Mouse (Mus musculus) ES-Bruce4 (cell line): ENCODE measurements at regions not wholly inside any gene's neighbourhood (a gene's known extent, or its start where the extent isn't known, plus 50 kb on each side); places are given as distances from the start of the nearest gene placed in this dataset.

Source experiments
- H3K27ac ChIP-seq: 2 replicates; pipeline ENCODE4 v1.5.1; 2012; ENCODE audit warnings: low read length, inconsistent platforms; ENCODE audit not compliant: insufficient read depth
- H3K27me3 ChIP-seq: 2 replicates; pipeline ENCODE4 v1.6.1; 2012; ENCODE audit warnings: mild to moderate bottlenecking, low read length, inconsistent platforms; ENCODE audit not compliant: control insufficient read depth, poor library complexity, insufficient read depth, severe bottlenecking
- H3K36me3 ChIP-seq: 2 replicates; pipeline ENCODE4 v1.6.1; 2012; ENCODE audit warnings: inconsistent platforms, mild to moderate bottlenecking, low read length, moderate library complexity; ENCODE audit not compliant: control insufficient read depth, poor library complexity, insufficient read depth, severe bottlenecking
- H3K4me1 ChIP-seq: one replicate; pipeline ENCODE4 v1.8.1; 2011; ENCODE audit warnings: low read length; ENCODE audit not compliant: control insufficient read depth, insufficient read depth
- H3K4me3 ChIP-seq: 2 replicates; pipeline ENCODE4 v1.5.1; 2011; ENCODE audit warnings: low read depth, mild to moderate bottlenecking, low read length
- H3K9ac ChIP-seq: 2 replicates; pipeline ENCODE4 v1.6.1; 2012; ENCODE audit warnings: low read depth, mild to moderate bottlenecking, inconsistent platforms; ENCODE audit not compliant: poor library complexity, severe bottlenecking
- H3K9me3 ChIP-seq: replicated peaks from 2 replicates; pipeline ENCODE4 v1.6.1; 2012; ENCODE audit warnings: mild to moderate bottlenecking, low read length, inconsistent platforms; ENCODE audit not compliant: control insufficient read depth, poor library complexity, insufficient read depth, severe bottlenecking
- CTCF ChIP-seq: IDR thresholded peaks from one replicate; pipeline ENCODE4 v1.8.1; 2011; ENCODE audit warnings: low read depth, low read length
- EP300 ChIP-seq: IDR thresholded peaks from 2 replicates; pipeline ENCODE4 v1.6.1; 2011; ENCODE audit warnings: low read depth, low read length; ENCODE audit not compliant: insufficient read depth
- POLR2A ChIP-seq: IDR thresholded peaks from one replicate; pipeline ENCODE4 v1.8.1; 2011; ENCODE audit warnings: low read length; ENCODE audit not compliant: insufficient read depth

DNA sequence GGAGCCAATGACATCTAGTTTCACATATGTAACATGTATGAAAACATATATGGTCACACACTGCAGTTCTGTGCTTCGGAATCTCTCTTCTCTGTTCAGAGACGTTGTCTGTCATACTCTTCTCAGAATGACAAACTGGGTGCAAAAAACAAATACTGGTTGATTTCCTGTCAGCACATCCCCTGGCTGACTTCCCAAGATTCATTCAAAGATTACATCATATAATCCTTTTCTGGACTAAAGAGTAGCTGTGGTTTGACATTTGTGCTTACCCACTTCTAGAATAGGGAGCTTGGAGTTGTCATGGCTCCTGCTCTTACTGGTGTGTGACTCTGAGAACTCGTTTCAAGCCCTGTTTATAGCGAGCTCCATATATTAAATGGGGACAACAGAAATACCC lies 85.8 kb upstream of the Tut7 start:
- TF ChIP-seq EP300 = no peak
- TF ChIP-seq POLR2A = no peak
- no peak for TF ChIP-seq CTCF
- Histone ChIP-seq H3K9me3 (peaks cover 11% of the 10 kb centered on the region), H3K36me3 (no peaks in the 10 kb centered on the region), H3K4me1 (no peaks in the 10 kb centered on the region), H3K4me3 (no peak overlapping the region), H3K27me3 (no peaks in the 10 kb centered on the region), H3K27ac (no peak overlapping the region), H3K9ac (no peak overlapping the region)

DNA sequence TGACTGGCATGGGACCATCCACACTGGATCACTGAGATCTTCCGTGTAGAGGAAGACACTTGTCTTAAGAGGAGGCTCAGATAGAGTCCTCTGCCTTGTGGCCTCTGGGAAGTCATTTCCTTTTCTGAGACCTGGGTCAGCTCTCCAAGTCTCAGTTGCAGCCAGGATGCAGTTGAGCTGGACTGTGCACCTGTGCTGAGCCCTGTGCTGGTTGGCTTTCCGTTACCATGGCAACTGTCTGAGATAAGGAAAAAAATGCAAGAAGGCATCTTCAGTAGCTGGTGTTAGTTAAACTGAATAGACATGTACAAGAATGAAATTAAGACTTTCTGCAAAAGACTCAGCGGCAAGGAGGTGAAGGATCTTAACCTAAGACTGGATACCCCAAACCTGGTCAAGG lies 82.5 kb upstream of the Tut7 start:
- Histone ChIP-seq H3K9me3 (peaks cover 11% of the 10 kb centered on the region), H3K9ac (no peak overlapping the region), H3K4me3 (no peak overlapping the region), H3K27ac (no peak overlapping the region), H3K27me3 (no peaks in the 10 kb centered on the region), H3K4me1 (no peaks in the 10 kb centered on the region), H3K36me3 (no peaks in the 10 kb centered on the region)
- TF ChIP-seq POLR2A = no peak
- TF ChIP-seq CTCF = no peak
- TF ChIP-seq EP300 = no peak

DNA sequence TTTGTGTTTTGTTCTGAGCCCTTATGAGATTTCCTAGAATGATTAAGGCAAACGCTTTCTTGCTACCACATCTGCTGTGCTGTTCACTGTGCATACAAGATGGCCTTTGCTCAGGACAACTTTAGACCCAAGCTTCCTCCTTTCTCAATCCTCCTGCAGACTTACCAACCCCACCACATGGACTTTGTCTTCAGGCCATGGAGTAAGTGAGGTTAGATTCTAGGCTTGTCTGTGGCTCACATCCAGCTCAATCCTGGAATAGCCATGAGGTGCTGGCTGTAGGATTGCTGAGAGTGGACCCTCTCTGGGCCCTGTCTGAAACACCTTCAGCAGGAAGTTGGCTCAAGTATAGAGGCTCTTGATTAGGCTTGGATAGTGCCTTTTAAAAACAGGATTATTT lies 81.5 kb upstream of the Tut7 start:
- no peaks in the 10 kb centered on the region for H3K27me3 ChIP-seq
- H3K27ac ChIP-seq = no peak overlapping the region

DNA sequence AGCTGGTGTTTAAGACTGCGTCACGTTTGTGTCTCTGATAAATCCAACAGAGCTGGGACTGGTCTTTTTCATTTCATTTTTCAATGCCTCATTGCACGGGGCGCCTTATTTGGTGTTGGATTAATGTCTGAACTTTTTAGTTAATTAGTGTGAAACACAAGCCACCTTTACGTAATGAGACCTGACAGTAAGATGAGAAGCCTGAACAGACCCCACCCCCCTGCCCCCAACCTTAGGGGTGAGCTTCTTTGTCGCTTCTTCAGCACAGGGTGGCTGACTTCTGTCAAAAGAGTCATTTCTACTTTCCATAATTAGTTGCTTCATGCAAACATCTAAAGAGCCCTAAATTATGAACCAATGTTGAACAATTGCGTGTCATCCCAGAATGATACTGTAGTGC lies 76.6 kb upstream of the Tut7 start:
- Histone ChIP-seq H3K4me1 (no peaks in the 10 kb centered on the region), H3K9ac (no peak overlapping the region), H3K36me3 (no peaks in the 10 kb centered on the region), H3K4me3 (no peak overlapping the region), H3K9me3 (no peaks in the 10 kb centered on the region), H3K27ac (no peak overlapping the region), H3K27me3 (no peaks in the 10 kb centered on the region)
- TF ChIP-seq EP300 (no peak), POLR2A (no peak), CTCF (no peak)

More for the DNA sequence above, 81.5 kb upstream of the Tut7 start:
- Histone ChIP-seq H3K9me3 (peaks cover 11% of the 10 kb centered on the region), H3K9ac (no peak overlapping the region), H3K4me3 (no peak overlapping the region), H3K4me1 (no peaks in the 10 kb centered on the region), H3K36me3 (no peaks in the 10 kb centered on the region)
- no peak for TF ChIP-seq EP300
- TF ChIP-seq CTCF = no peak
- TF ChIP-seq POLR2A = no peak

DNA sequence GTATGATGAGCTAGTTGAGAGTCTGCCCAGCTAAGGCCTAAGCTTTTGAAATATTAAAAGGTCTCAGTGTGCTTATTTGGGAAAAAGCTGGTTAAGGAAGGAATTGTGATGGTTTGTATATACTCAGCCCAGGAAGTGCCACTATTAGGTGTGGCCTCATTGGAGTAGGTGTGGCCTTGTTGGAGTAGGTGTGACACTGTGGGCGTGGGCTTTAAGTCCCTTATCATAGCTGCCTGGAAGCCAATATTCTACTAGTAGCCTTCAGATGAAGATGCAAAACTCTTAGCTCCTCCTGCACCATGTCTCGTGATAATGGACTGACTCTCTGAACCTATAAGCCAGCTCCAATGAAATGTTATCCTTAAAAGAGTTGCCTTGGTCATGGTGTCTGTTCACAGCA lies 72.8 kb upstream of the Tut7 start:
- TF ChIP-seq EP300 (no peak), POLR2A (no peak), CTCF (no peak)
- Histone ChIP-seq H3K4me3 (no peak overlapping the region), H3K27ac (no peak overlapping the region), H3K27me3 (no peaks in the 10 kb centered on the region; the same call in 1 of the 2 replicates), H3K36me3 (no peaks in the 10 kb centered on the region), H3K9me3 (no peaks in the 10 kb centered on the region), H3K4me1 (no peaks in the 10 kb centered on the region), H3K9ac (no peak overlapping the region)

DNA sequence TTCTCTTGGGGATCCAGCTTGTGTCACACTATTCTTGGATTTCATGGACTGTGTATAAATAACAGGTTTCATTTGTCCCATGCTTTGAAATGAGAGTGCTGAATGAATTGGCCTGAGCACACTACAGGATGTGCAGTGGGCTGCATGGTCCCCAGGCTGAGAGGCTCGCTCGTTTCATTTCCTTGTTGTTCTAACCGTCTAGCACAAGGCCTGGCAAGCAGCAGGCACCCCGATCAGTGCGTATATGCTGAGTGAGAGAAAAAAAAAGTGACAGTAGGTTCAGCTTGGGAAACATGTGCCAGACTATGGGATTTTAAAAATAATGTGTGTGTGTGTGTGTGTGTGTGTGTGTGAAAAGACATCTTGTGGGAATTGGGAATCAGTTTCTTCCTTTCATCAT lies 71.1 kb upstream of the Tut7 start:
- no peak overlapping the region for H3K9ac ChIP-seq

More for the DNA sequence above, 71.1 kb upstream of the Tut7 start:
- TF ChIP-seq EP300 = no peak
- no peak for TF ChIP-seq CTCF
- H3K4me3 ChIP-seq = no peak overlapping the region
- no peak overlapping the region for H3K27ac ChIP-seq
- no peaks in the 10 kb centered on the region for H3K4me1 ChIP-seq
- H3K36me3 ChIP-seq = no peaks in the 10 kb centered on the region
- H3K27me3 ChIP-seq = no peaks in the 10 kb centered on the region; the same call in 1 of the 2 replicates
- no peaks in the 10 kb centered on the region for H3K9me3 ChIP-seq
